Mouse (Mus musculus) frontal cortex, postnatal 25 days (tissue): ENCODE measurements around the gene Olfr160.

Experiments
- DNase-seq, 2 experiments: peaks; one replicate each; pipeline ENCODE4 v3.0.0; 2022; ENCODE audit warnings: low spot score in 2 of 2

Olfr160 gene

DNA sequence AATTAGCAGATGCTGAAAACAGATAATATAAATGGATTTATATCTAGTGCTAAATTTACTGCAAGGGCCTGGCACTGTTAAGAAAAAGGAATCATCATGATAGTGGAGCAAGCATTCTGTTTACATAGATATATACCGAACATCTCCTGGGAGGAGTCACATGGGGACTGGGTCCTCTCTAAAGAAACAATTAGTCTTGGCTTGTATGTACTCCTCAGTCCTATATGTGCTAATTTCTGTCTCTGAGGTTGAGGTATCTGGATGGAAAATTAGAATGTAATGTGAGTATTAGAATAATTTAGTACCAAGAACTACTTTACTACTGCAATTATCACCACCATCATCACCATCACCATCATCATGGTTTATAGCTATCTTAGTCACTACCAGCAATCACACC is at the start of gene Olfr160:
Olfr160 (minus strand) TSS at position 101 of the 400 bp plus-strand sequence.
- no peak for DNase-seq

GRCm38 (mm10) chr9:37762541-37762940 is 46.5 kb upstream of the Olfr160 start:
- no peak for DNase-seq

DNA sequence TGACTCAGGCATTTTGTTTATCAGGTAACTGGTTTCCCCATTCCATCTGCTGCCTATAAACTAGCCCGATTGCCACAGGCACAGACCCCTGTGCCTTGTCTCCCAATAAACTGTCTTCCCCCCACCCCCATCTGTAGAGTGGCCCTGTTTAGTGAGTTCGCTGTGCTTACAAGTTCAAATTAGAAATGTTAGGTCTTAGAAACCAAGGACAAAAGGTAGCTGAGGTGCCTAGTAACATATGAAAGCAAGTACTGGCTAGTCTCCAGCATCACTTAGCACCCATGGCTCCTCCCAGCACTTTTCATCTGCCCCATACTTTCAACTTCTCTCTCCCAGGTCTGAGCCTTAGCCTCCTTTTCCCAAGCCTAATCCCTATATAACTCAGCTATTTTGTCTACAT is 45.7 kb upstream of the Olfr160 start:
- no peak for DNase-seq

DNA sequence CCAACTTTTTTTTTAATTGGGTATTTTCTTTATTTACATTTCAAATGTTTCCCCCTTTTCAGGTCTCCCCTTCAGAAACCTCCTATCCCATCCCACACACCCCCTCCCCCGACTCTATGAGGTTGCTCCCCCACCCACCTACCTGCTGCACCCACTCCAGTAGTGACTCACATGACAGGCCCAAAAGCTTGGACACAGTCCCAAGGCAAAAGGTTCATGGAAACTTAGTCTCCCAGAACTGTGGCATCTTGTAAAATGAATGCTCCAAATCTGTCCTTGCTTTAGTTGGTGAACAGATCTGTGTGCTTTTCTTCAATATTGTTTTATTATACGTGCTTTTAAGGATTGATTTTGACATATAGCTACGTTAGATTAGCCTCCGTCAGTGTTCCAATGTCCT is 36.0 kb upstream of the Olfr160 start:
- no peak for DNase-seq

DNA sequence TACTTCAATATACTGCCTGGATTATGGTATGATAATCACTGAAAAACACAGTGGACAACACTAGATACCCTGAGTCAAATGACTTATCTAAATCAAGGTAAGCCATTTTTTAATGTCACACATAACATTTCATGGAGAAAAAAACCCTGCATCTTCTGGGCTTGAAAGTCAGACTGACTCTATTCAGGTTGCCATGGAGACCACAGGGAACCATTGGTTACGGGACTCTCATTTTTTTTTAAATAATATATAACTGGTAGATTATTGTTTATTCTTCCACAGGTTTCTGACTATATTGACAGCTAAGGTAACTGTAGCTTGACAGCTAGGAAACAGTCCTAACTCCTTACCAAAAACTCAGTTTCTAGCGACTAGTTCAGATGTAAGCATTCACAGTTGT is 35.4 kb upstream of the Olfr160 start:
- DNase-seq = no peak

DNA sequence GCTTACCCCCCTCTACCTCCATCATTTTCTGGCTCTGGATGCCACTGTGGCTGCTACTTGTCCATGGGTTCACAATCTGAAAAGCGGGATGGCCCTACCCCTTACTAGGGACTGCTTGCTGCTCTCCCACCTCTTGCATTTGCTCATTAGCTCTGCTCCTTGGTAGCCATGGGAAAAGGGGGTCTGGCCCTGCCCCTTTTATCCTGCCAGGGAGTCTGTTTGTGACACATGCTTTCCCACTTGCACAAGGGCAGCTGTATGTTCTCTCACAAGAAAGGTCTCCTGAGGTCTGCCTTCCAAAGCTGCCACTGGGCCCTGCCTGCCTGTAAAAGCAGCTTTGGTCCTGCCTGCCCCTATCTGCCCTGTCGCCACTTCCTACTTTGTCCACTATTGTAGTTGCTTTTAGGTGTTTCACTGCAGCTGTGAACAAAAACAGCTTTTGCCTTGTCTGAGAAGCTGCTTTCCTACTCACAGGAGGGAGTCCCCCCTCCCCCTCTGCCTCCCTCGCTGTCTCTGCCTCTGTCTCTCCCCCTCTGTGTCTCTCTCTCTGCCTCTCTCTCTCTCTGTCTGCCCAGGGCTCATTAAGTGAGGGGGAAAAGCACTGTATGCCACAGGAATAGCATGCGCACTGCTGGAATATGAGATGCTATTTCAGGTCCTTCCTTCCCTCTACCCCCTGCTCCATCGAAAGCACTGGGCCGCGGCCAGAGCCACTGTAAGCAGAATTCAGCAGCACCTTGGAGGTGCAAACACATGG is 34.4 kb upstream of the Olfr160 start:
- peak in 1 of 2 experiments; percentile 9 for DNase-seq

- no peak for DNase-seq
Measured at GRCm38 (mm10) chr9:37744806-37745205, 28.8 kb upstream of the Olfr160 start, which contains the start of gene Olfr874. Olfr874 (plus strand) TSS chr9:37745106.

GRCm38 (mm10) chr9:37734310-37734709 is 18.3 kb upstream of the Olfr160 start:
- no peak for DNase-seq

DNA sequence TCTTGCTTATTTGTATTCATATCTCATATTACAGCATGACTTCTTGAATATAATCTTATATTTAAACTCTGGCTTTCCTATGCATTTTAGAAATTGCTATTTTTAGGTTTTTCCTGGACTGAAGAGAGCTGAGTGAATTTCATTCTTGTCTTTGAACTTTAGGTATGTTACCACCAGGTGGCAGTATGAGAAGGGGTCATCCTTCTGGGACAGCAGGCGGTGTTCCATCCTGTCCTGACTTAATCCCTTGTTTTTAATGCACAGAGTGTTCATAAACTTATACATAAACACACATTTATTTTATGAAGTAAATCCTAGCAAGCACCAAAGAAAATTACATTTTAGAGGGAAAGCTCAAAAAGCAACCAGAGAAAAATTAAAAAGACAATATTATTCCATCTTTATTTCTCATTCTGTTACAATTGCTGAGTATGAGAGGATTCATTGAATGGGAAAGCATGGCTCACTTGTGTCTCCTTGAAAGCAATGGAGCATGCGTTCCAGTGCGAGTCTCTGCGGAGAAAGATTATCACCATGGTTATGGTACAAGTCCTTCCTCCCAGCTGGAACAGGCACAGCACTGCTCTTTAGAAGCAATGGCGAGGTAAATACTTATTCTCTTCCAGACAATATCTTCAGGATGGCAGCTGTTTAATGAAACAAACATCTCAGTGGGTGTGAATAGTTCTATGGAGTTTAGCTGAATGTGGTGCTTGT is 25.9 kb downstream of the Olfr160 start:
- no peak for DNase-seq

DNA sequence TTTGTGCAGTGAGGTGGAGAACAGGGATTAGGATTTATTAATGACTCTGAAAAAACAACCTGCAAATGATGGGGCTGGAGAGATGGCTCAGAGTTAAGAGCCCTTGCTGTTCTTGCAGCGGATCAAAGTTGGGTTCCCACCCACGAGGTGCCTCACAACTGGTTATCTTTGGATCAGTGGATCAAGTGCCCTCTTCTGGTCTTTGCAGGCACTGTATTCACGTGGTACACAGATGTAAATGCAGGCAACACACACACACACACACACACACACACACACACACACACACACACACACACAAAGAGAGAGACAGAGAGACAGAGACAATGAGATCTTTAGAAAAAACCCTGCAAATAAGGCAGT is 28.1 kb downstream of the Olfr160 start:
- no peak for DNase-seq

- no peak for DNase-seq
Measured at GRCm38 (mm10) chr9:37687288-37687940, 28.6 kb downstream of the Olfr160 start.

DNA sequence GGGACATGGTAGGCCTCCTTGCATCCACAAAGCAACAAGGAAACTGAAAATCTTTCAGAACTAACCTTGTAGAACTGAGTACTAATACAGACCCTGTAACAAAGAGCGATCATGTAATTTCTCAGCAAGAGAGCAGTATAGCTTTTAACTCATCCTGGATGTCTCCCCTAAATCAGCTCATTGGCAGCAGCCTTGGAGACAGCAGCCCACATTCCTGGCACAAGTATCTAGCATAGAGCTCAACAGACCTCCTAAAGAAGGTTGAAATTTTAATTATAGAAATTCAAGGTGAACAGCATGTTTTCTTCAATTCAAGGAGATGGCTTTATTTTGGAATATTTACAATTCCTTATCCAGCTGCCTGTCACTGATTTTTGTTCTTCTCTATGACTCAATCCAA is 34.9 kb downstream of the Olfr160 start:
- no peak for DNase-seq

GRCm38 (mm10) chr9:37675287-37675686 is 40.8 kb downstream of the Olfr160 start:
- peak in 1 of 2 experiments; percentile 21 for DNase-seq

DNA sequence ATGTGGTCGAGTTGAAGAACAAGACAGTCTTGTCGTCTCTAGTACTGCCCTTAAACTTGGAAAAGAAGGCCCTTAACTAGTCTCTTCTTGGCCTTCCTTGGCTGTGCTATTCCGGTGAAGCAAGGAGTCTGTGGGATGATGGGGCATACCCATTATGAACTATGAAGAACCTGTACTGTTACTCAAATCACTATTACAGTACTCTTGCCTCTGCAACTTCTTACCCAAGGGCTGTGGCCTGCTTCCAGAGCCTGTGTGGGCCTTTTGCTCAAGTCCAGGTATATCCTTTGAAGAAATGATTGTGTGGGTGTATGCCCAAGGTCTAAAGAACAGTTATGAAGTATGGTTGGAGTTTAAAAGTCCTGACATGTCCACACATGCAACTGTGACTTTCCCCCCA is 45.8 kb downstream of the Olfr160 start:
- DNase-seq = no peak

DNA sequence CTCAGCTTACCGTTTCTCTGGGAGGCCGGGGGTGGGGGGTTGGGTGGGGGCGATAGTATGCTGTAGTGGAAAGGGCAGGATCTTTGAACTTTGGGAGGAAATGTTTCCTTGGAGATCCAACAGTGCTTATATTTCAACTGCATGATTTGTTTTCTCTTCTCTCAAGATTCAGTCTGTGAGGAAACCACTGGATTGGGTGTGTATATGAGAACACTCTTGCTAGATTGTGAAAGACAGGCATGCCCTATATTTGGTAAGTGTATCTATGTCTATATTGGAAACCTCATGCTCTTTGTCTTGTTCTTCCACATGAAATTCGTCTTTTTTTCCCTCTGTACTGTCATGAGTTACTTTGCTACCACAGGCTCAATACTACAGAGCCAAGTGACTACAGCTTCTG is 46.4 kb downstream of the Olfr160 start:
- no peak for DNase-seq

DNA sequence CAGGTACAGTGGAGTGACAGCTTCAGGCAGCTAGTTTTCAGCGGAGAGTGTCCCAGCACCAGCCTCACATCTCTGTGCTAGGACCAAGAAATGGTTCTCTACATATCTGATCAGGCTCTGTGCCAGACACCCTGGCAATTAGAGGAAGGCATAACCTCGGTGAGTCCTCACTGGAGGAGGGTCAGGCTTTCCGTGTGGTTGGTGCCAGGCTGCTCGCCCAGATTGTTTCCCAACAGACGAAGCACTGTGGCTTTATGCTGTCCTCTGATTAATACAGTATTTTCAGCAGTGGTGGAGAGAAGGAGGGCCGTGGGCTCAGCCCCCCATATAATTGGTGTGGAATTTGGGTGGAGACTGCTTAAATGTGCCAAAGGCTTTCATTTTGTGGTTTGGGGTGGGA is 46.9 kb downstream of the Olfr160 start, which contains the start of gene Panx3:
Panx3 (minus strand) TSS at position 121 of the 400 bp plus-strand sequence.
- no peak for DNase-seq

- DNase-seq = no peak
Measured at GRCm38 (mm10) chr9:37666045-37666444, 50.0 kb downstream of the Olfr160 start.

DNA sequence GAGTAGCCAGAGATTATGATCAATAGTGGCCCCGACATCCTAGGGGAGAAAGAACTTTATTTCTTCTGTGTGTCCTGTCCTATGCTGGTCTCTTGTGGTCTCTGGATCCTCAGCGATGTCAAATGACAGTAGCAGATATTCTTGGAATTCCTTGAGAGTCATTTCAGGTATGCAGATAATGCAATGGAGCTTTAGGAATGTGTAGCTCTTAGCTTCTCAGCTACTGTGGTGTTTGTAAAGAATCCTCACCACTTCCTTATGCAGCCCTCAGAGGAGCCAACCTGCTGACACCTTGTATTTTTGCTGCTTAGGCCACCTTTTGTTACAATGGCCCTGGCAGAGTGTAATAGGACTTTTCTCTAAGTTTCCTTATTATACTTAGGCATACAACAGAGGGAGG is 51.4 kb downstream of the Olfr160 start:
- no peak for DNase-seq

DNA sequence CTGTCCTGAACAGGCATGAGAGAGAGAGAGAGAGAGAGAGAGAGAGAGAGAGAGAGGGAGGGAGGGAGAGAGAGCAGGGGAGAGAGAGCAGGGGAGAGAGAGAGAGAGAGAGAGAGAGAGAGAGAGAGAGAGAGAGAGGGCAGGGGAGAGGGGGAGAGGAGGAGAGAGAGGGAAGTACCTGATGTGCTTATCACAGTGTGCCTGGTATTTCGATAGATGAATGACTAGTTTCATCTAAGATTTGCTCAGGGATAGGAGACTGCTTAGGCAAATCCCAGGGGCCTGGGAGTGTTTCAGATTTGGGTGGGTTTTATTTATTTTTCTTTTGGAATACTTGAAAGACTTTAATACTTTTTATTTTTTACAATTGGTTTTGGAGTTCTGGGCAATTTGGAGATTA is 52.8 kb downstream of the Olfr160 start:
- no peak for DNase-seq

DNA sequence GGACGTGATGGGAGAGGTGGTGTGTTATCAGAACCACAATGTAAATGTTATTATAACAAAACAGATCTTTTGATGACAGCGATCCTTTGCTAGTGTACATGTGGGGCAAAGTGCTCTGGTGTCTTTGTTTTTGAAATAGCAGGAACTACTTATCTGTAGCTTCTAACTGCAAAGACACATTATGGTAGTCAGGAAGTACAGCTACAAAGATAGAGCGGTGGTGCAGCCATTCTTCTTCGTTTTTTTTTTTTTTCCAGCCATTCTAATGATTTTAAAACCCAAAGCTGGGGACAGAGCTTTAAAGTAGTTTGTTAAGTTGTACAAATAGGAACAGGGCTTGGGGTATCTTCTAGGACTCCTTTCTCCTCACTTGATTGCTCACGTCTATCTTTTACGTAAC is 56.6 kb downstream of the Olfr160 start:
- no peak for DNase-seq
